9 mouse cellular contexts compared by ENCODE assay signal in genomic region chr8:120683602-120684001, GRCm38 (mm10). TPM values are rescaled to one million over a fixed set of nuclear protein-coding genes. Genes with fewer than 3 reads are reported as not detected.
DNase-seq lines count a peak whose midpoint lies in the region; ATAC-seq and TF ChIP-seq lines count a peak whose summit lies in the region.
"Had no signal": no experiment of that assay in that cellular context is flagged by ENCODE, and none has a peak within 500 bp of the region (broad histone marks: within the 10 kb centered on the region; RNA-seq: fewer than 3 reads in every experiment).

No protein-coding gene starts in this region.

- no peaks in the 10 kb centered on the region for H3K27me3 ChIP-seq in MEL (ENCODE audit: control insufficient read depth in 1 of 2, insufficient read depth in 2 of 2, low read length in 2 of 2)
- no peaks in the 10 kb centered on the region for H3K27me3 ChIP-seq in liver, embryonic 16.5 days (ENCODE audit: control insufficient read depth, insufficient read depth, low read depth, low read length)

- TF ChIP-seq RAD21 in MEL (IDR thresholded peaks at IDR 0.05; ENCODE audit: low read depth, low read length), result peak; percentile 44

- no peak for TF ChIP-seq POLR2A in MEL (IDR thresholded peaks at IDR 0.05; ENCODE audit: control insufficient read depth in 1 of 2, insufficient read depth in 1 of 2, low read depth in 1 of 2, low read length in 2 of 2, poor library complexity in 1 of 2)

- H3K9me3 ChIP-seq in MEL (replicated peaks; ENCODE audit: insufficient read depth, low read length), result no peaks in the 10 kb centered on the region
- no peaks in the 10 kb centered on the region for H3K9me3 ChIP-seq in liver, embryonic 16.5 days (replicated peaks; ENCODE audit: control insufficient read depth, low read length)
- H3K9me3 ChIP-seq: neural tube, embryonic 12.5 days had no signal

- no peak overlapping the region for H3K9ac ChIP-seq in MEL (ENCODE audit: control insufficient read depth, low read depth, low read length, poor library complexity, severe bottlenecking)
- no peak overlapping the region for H3K9ac ChIP-seq in liver, embryonic 16.5 days (ENCODE audit: low read depth, low read length)
- H3K9ac ChIP-seq: neural tube, embryonic 12.5 days had no signal

- peak; percentile 78 for TF ChIP-seq CTCF in layer of hippocampus, adult 2 months (conservative IDR thresholded peaks at IDR 0.05)
- peak; percentile 65 to 80 (median 67) for TF ChIP-seq CTCF in MEL (IDR thresholded peaks at IDR 0.05 in 2 of 3, conservative IDR thresholded peaks at IDR 0.05 in 1 of 3; ENCODE audit: control insufficient read depth in 1 of 3, insufficient read depth in 1 of 3, low read depth in 2 of 3, low read length in 3 of 3, poor library complexity in 1 of 3, severe bottlenecking in 1 of 3)

- peak; percentile 43 for ATAC-seq in common myeloid progenitor, adult 5-6 weeks (replicated peaks; ENCODE audit: low read depth, poor library complexity, severe bottlenecking)
- ATAC-seq in liver, embryonic 16.5 days (ENCODE audit: low read depth), result 0 out of 2 replicates have a peak, but pooled peaks have one; percentile 24

- intact Hi-C loops in heart, postnatal 25 days (cut with DNase I), result loop anchor here (5.0 kb wide), 1 partner anchor 409 kb away; no protein-coding TSS in a partner anchor

- peak in 1 of 2 experiments; percentile 54 for DNase-seq in layer of hippocampus, adult 2 months (ENCODE audit: low spot score in 2 of 2)
- DNase-seq in layer of hippocampus, adult 8-10 months (ENCODE audit: low spot score in 2 of 2), result no peak
- DNase-seq in MEL (ENCODE audit: low read depth, low spot score), result peak; percentile 60
- DNase-seq in heart, postnatal 25 days (ENCODE audit: low spot score), result peak; percentile 41
- peak; percentile 67 for DNase-seq in retina, postnatal 1 day
- peak; percentile 55 to 80 for DNase-seq in urinary bladder, postnatal 4 days (ENCODE audit: low spot score in 2 of 2)

- no peak overlapping the region for H3K27ac ChIP-seq in layer of hippocampus, adult 2 months
- H3K27ac ChIP-seq in MEL (ENCODE audit: control insufficient read depth, low read depth, low read length), result no peak overlapping the region
- no peak overlapping the region for H3K27ac ChIP-seq in liver, embryonic 16.5 days (ENCODE audit: low read length)
- H3K27ac ChIP-seq: neural tube, embryonic 12.5 days had no signal

- TF ChIP-seq EP300 in MEL (IDR thresholded peaks at IDR 0.05; ENCODE audit: low read depth in 1 of 2, low read length in 2 of 2), result no peak

- H3K4me2 ChIP-seq in liver, embryonic 16.5 days (ENCODE audit: low read depth, low read length), result no peak overlapping the region
- H3K4me2 ChIP-seq: neural tube, embryonic 12.5 days had no signal

- no peak overlapping the region for H3K4me3 ChIP-seq in layer of hippocampus, adult 2 months
- H3K4me3 ChIP-seq in MEL (ENCODE audit: control insufficient read depth in 1 of 2, insufficient read depth in 1 of 2, low read depth in 2 of 2, low read length in 2 of 2), result no peak overlapping the region
- no peak overlapping the region for H3K4me3 ChIP-seq in liver, embryonic 16.5 days (ENCODE audit: low read depth, low read length)
- H3K4me3 ChIP-seq: neural tube, embryonic 12.5 days had no signal

- 12% methylated on average over 10 of the region's 10 CpGs for WGBS in liver, embryonic 16.5 days (ENCODE audit: insufficient replicate concordance)

- H3K4me1 ChIP-seq in MEL (ENCODE audit: control insufficient read depth in 1 of 2, insufficient read depth in 2 of 2, low read length in 2 of 2), result peaks cover 0 to 9% of the 10 kb centered on the region in 2 experiments; a peak in 2 of 4 replicates
- peaks cover 7% of the 10 kb centered on the region for H3K4me1 ChIP-seq in liver, embryonic 16.5 days (ENCODE audit: control insufficient read depth, low read depth, low read length)
- H3K4me1 ChIP-seq: neural tube, embryonic 12.5 days had no signal

- H3K36me3 ChIP-seq in MEL (ENCODE audit: control insufficient read depth in 1 of 2, insufficient read depth in 2 of 2, low read length in 2 of 2), result peaks cover 0 to 5% of the 10 kb centered on the region in 2 experiments; a peak in 2 of 4 replicates
- no peaks in the 10 kb centered on the region for H3K36me3 ChIP-seq in liver, embryonic 16.5 days (ENCODE audit: control insufficient read depth, insufficient read depth)
- H3K36me3 ChIP-seq: neural tube, embryonic 12.5 days had no signal

- H3K79me2 ChIP-seq in MEL (ENCODE audit: control insufficient read depth, insufficient read depth, low read length, poor library complexity), result no peaks in the 10 kb centered on the region

TF ChIP-seq in MEL, 35 proteins besides CTCF, POLR2A, EP300 and RAD21:
- TF ChIP-seq CHD2 (IDR thresholded peaks at IDR 0.05; ENCODE audit: low read length) (no peak), SMC3 (IDR thresholded peaks at IDR 0.05; ENCODE audit: low read depth, low read length) (peak; percentile 49)
TF ChIP-seq in MEL: peak in this region for 1.

RNA-seq across cellular contexts. Expression of gene Emc8, which starts 15.2 kb away (rescaled TPM):
- total RNA-seq in layer of hippocampus, adult 2 months (2021), result 10 to 100 TPM; 74.1 to 85.4 TPM
- 10 to 100 TPM; 65.3 to 85.6 (median 79.2) TPM for total RNA-seq in layer of hippocampus, adult 8-10 months (2022)
- 180 and 187 TPM in 2 replicates for total RNA-seq in MEL (2012; rRNA removed)
- 100 to 1,000 TPM in 1 of 2 experiments, not detected in 1; 269 TPM for polyA plus RNA-seq in MEL (2012; ENCODE audit: insufficient read depth in 1 of 2, insufficient read length in 2 of 2, low read depth in 1 of 2, low replicate concordance in 2 of 2, missing spikeins in 1 of 2)
- total RNA-seq in common myeloid progenitor, adult 5-6 weeks (2017), result 44.9 and 59.9 TPM in 2 replicates
- total RNA-seq in heart, postnatal 25 days (2021), result 10 to 100 TPM; 45.6 to 46.9 TPM
- 83.1 and 93.1 TPM in 2 replicates for polyA plus RNA-seq in liver, embryonic 16.5 days (2015; fragmentation: Nextera tagmentation; extraction: Ambion mirVana)

RNA-seq across cellular contexts. Expression of gene Cox4i1, which starts 15.6 kb away (rescaled TPM):
- 1,000 to 10,000 TPM in 1 of 2 experiments, 100 to 1,000 TPM in 1; 991 to 1,040 TPM for total RNA-seq in layer of hippocampus, adult 2 months (2021)
- 1,000 to 10,000 TPM; 1,017 to 1,068 (median 1,043) TPM for total RNA-seq in layer of hippocampus, adult 8-10 months (2022)
- total RNA-seq in MEL (2012; rRNA removed), result 1,299 and 1,431 TPM in 2 replicates
- polyA plus RNA-seq in MEL (2012; ENCODE audit: insufficient read depth in 1 of 2, insufficient read length in 2 of 2, low read depth in 1 of 2, low replicate concordance in 2 of 2, missing spikeins in 1 of 2), result 1,000 to 10,000 TPM; 1,011 to 2,173 TPM
- total RNA-seq in common myeloid progenitor, adult 5-6 weeks (2017), result 392 and 496 TPM in 2 replicates
- total RNA-seq in heart, postnatal 25 days (2021), result 1,000 to 10,000 TPM; 4,549 to 4,664 TPM
- polyA plus RNA-seq in liver, embryonic 16.5 days (2015; fragmentation: Nextera tagmentation; extraction: Ambion mirVana), result 638 and 672 TPM in 2 replicates

RNA-seq across cellular contexts. Expression of gene Gm27021, which starts 15.7 kb away (rescaled TPM):
- under 1 TPM in 1 of 2 experiments, not detected in 1; 0.69 TPM for total RNA-seq in layer of hippocampus, adult 2 months (2021)
- total RNA-seq in layer of hippocampus, adult 8-10 months (2022), result under 1 TPM in 1 of 4 experiments, not detected in 3; 0.57 TPM
- total RNA-seq in MEL (2012; rRNA removed), result 0.54 TPM in 1 of 2 replicates, not detected in the other
- polyA plus RNA-seq in MEL (2012; ENCODE audit: insufficient read depth in 1 of 2, insufficient read length in 2 of 2, low read depth in 1 of 2, low replicate concordance in 2 of 2, missing spikeins in 1 of 2), result under 1 TPM in 1 of 2 experiments, not detected in 1; 0.21 TPM
- not detected in 2 replicates for total RNA-seq in common myeloid progenitor, adult 5-6 weeks (2017)
- not detected for total RNA-seq in heart, postnatal 25 days (2021)
- 0.15 and 0.23 TPM in 2 replicates for polyA plus RNA-seq in liver, embryonic 16.5 days (2015; fragmentation: Nextera tagmentation; extraction: Ambion mirVana)

RNA-seq across cellular contexts. Expression of gene 1190005I06Rik, which starts 36.2 kb away (rescaled TPM):
- 10 to 100 TPM; 14.0 to 15.6 TPM for total RNA-seq in layer of hippocampus, adult 2 months (2021)
- 10 to 100 TPM in 3 of 4 experiments, 1 to 10 TPM in 1; 8.4 to 16.2 (median 14.1) TPM for total RNA-seq in layer of hippocampus, adult 8-10 months (2022)
- total RNA-seq in MEL (2012; rRNA removed), result 2.0 and 2.3 TPM in 2 replicates
- 1 to 10 TPM in 1 of 2 experiments, not detected in 1; 2.1 TPM for polyA plus RNA-seq in MEL (2012; ENCODE audit: insufficient read depth in 1 of 2, insufficient read length in 2 of 2, low read depth in 1 of 2, low replicate concordance in 2 of 2, missing spikeins in 1 of 2)
- total RNA-seq in common myeloid progenitor, adult 5-6 weeks (2017), result 1.2 TPM in 1 of 2 replicates, not detected in the other
- 1 to 10 TPM; 2.3 to 3.4 TPM for total RNA-seq in heart, postnatal 25 days (2021)
- 1.4 and 1.7 TPM in 2 replicates for polyA plus RNA-seq in liver, embryonic 16.5 days (2015; fragmentation: Nextera tagmentation; extraction: Ambion mirVana)

RNA-seq across cellular contexts. Expression of gene Irf8, which starts 52.6 kb away (rescaled TPM):
- total RNA-seq in layer of hippocampus, adult 2 months (2021), result 1 to 10 TPM; 4.7 to 5.2 TPM
- 10 to 100 TPM in 2 of 4 experiments, 1 to 10 TPM in 2; 4.8 to 33.7 (median 19.7) TPM for total RNA-seq in layer of hippocampus, adult 8-10 months (2022)
- total RNA-seq in MEL (2012; rRNA removed), result not detected in 2 replicates
- polyA plus RNA-seq in MEL (2012; ENCODE audit: insufficient read depth in 1 of 2, insufficient read length in 2 of 2, low read depth in 1 of 2, low replicate concordance in 2 of 2, missing spikeins in 1 of 2), result not detected
- 97.9 and 117 TPM in 2 replicates for total RNA-seq in common myeloid progenitor, adult 5-6 weeks (2017)
- 1 to 10 TPM; 3.2 to 4.5 TPM for total RNA-seq in heart, postnatal 25 days (2021)
- 17.4 and 18.9 TPM in 2 replicates for polyA plus RNA-seq in liver, embryonic 16.5 days (2015; fragmentation: Nextera tagmentation; extraction: Ambion mirVana)

Comparison
In these comparisons a context has a peak if more than half of its experiments do, and no peak if none do; other contexts are left out.
1. DNase-seq: peak in MEL (single experiment), heart, postnatal 25 days (single experiment), retina, postnatal 1 day (single experiment) and urinary bladder, postnatal 4 days (2 of 2); none in layer of hippocampus, adult 8-10 months (0 of 2).